17 mouse cellular contexts compared by ENCODE assay signal in genomic region chr1:100369415-100370113, GRCm38 (mm10).
A peak's percentile ranks its signal among the peaks of the same experiment; 100 is the strongest.
DNase-seq lines count a peak whose midpoint lies in the region; ATAC-seq lines count a peak whose summit lies in the region.
"Had no signal": no experiment of that assay in that cellular context is flagged by ENCODE, and none has a peak within 500 bp of the region (broad histone marks: within the 10 kb centered on the region; RNA-seq: fewer than 3 reads in every experiment).

No protein-coding gene starts in this region.

- no peak overlapping the region for H3K27ac ChIP-seq in hindbrain, embryonic 13.5 days
- peak overlapping the region; percentile 33; the same call in 1 of the 2 replicates for H3K27ac ChIP-seq in midbrain, embryonic 16.5 days (ENCODE audit: low read length)
- H3K27ac ChIP-seq: embryonic facial prominence, embryonic 12.5 days; limb, embryonic 10.5 days; liver, embryonic 13.5 days had no signal

- H3K36me3 ChIP-seq in hindbrain, embryonic 13.5 days = no peaks in the 10 kb centered on the region
- H3K36me3 ChIP-seq in midbrain, embryonic 16.5 days (ENCODE audit: control insufficient read depth, insufficient read depth, low read length) = no peaks in the 10 kb centered on the region
- H3K36me3 ChIP-seq: embryonic facial prominence, embryonic 12.5 days; limb, embryonic 10.5 days; liver, embryonic 13.5 days had no signal

- H3K4me1 ChIP-seq in hindbrain, embryonic 13.5 days (replicated peaks) = 0 out of 2 replicates have a peak, but pooled peaks cover 4% of the 10 kb centered on the region
- peaks cover 7% of the 10 kb centered on the region for H3K4me1 ChIP-seq in midbrain, embryonic 16.5 days (ENCODE audit: control insufficient read depth, insufficient read depth, low read length)
- H3K4me1 ChIP-seq: embryonic facial prominence, embryonic 12.5 days; limb, embryonic 10.5 days; liver, embryonic 13.5 days; megakaryocyte, embryonic 14.5 days had no signal

- H3K9ac ChIP-seq in hindbrain, embryonic 13.5 days = no peak overlapping the region
- no peak overlapping the region for H3K9ac ChIP-seq in midbrain, embryonic 16.5 days (ENCODE audit: low read depth, low read length)
- H3K9ac ChIP-seq: embryonic facial prominence, embryonic 12.5 days; liver, embryonic 13.5 days had no signal

- H3K4me3 ChIP-seq in hindbrain, embryonic 13.5 days = no peak overlapping the region
- no peak overlapping the region for H3K4me3 ChIP-seq in midbrain, embryonic 16.5 days (ENCODE audit: low read depth, low read length)
- H3K4me3 ChIP-seq: embryonic facial prominence, embryonic 12.5 days; limb, embryonic 10.5 days; liver, embryonic 13.5 days; megakaryocyte, embryonic 14.5 days had no signal

- peak; percentile 89 for ATAC-seq in hindbrain, embryonic 13.5 days (ENCODE audit: low FRiP score)
- peak; percentile 91 for ATAC-seq in midbrain, embryonic 16.5 days
- ATAC-seq: lung, postnatal 0 days had no signal

- H3K27me3 ChIP-seq in hindbrain, embryonic 13.5 days = no peaks in the 10 kb centered on the region
- H3K27me3 ChIP-seq in midbrain, embryonic 16.5 days (ENCODE audit: control insufficient read depth, insufficient read depth, low read depth, low read length) = no peaks in the 10 kb centered on the region
- H3K27me3 ChIP-seq: CH12.LX; embryonic facial prominence, embryonic 12.5 days; liver, embryonic 13.5 days; megakaryocyte, embryonic 14.5 days had no signal

- peak; percentile 1 for DNase-seq in embryo, embryonic 10.5 days (ENCODE audit: low spot score)
- no peak for DNase-seq in embryo, embryonic 9.5 days (ENCODE audit: extremely low spot score)
- DNase-seq in brain, embryonic 18.5 days (ENCODE audit: low read depth, low spot score) = peak; percentile 10
- DNase-seq in cerebellum, postnatal 36 days = no peak
- DNase-seq in frontal cortex, postnatal 14 days (ENCODE audit: low spot score in 2 of 2) = no peak
- DNase-seq in thymus, adult 18-20 months = no peak
- DNase-seq: cerebellum, adult 9-11 months; gastrocnemius, postnatal 25 days; liver, embryonic 13.5 days; right cerebral cortex, postnatal 14 days had no signal

- H3K9me3 ChIP-seq in hindbrain, embryonic 13.5 days = no peaks in the 10 kb centered on the region
- H3K9me3 ChIP-seq in midbrain, embryonic 16.5 days (replicated peaks; ENCODE audit: control insufficient read depth, low read length, poor library complexity, severe bottlenecking) = no peaks in the 10 kb centered on the region
- H3K9me3 ChIP-seq: embryonic facial prominence, embryonic 12.5 days; limb, embryonic 10.5 days; liver, embryonic 13.5 days; megakaryocyte, embryonic 14.5 days had no signal

- 0 out of 2 replicates have a peak overlapping the region, but pooled peaks have one; percentile 10 for H3K4me2 ChIP-seq in hindbrain, embryonic 13.5 days
- no peak overlapping the region for H3K4me2 ChIP-seq in midbrain, embryonic 16.5 days (ENCODE audit: low read length)
- H3K4me2 ChIP-seq: embryonic facial prominence, embryonic 12.5 days; liver, embryonic 13.5 days had no signal

- WGBS in hindbrain, embryonic 13.5 days = 57% methylated on average over 5 of the region's 5 CpGs
- 43% methylated on average over 5 of the region's 5 CpGs for WGBS in midbrain, embryonic 16.5 days

Comparison
In these comparisons a context has a peak if more than half of its experiments do, and no peak if none do; other contexts are left out.
1. DNase-seq: peak in embryo, embryonic 10.5 days (single experiment) and brain, embryonic 18.5 days (single experiment); none in embryo, embryonic 9.5 days (single experiment), cerebellum, postnatal 36 days (0 of 2), frontal cortex, postnatal 14 days (0 of 2) and thymus, adult 18-20 months (0 of 2).